Mouse (Mus musculus) kidney, embryonic 16.5 days (tissue): ENCODE measurements around the gene Gadd45g. TPM values are rescaled to one million over a fixed set of nuclear protein-coding genes. Genes with fewer than 3 reads are reported as not detected.
"Not testable (repeated sequence)": the region's sequence is repeated elsewhere in the genome, so short reads cannot be mapped to it uniquely, and the experiment has no call there.

Source experiments
- ATAC-seq: fragments of 200-750 bp; cut with Nextera tagmentation; 2 replicates; pipeline ENCODE4 v1.8.0; 2017; ENCODE audit warnings: moderate TSS enrichment; ENCODE audit not compliant: low FRiP score, low TSS enrichment
- H3K27ac ChIP-seq: fragments of 300-500 bp; sonication (generic); 2 replicates; pipeline ENCODE4 v1.5.1; 2014; ENCODE audit warnings: low read length
- H3K27me3 ChIP-seq: fragments of 300-500 bp; sonication (generic); 2 replicates; pipeline ENCODE4 v1.6.1; 2014; ENCODE audit warnings: low read length, control low read depth, mixed read lengths; ENCODE audit not compliant: insufficient read depth
- H3K36me3 ChIP-seq: fragments of 300-500 bp; sonication (generic); 2 replicates; pipeline ENCODE4 v1.6.1; 2014; ENCODE audit warnings: low read length, control low read depth, mixed read lengths; ENCODE audit not compliant: insufficient read depth
- H3K4me1 ChIP-seq: fragments of 300-500 bp; sonication (generic); 2 replicates; pipeline ENCODE4 v1.6.1; 2014; ENCODE audit warnings: low read length, control low read depth, mixed read lengths; ENCODE audit not compliant: insufficient read depth
- H3K4me2 ChIP-seq: fragments of 300-500 bp; sonication (generic); replicated peaks from 2 replicates; pipeline ENCODE4 v1.6.1; 2014; ENCODE audit warnings: low read depth, low read length
- H3K4me3 ChIP-seq: fragments of 300-500 bp; sonication (generic); 2 replicates; pipeline ENCODE4 v1.5.1; 2014; ENCODE audit warnings: mild to moderate bottlenecking, low read length
- H3K9ac ChIP-seq: fragments of 300-500 bp; sonication (generic); replicated peaks from 2 replicates; pipeline ENCODE4 v1.6.1; 2014; ENCODE audit warnings: low read length
- H3K9me3 ChIP-seq: fragments of 300-500 bp; sonication (generic); 2 replicates; pipeline ENCODE4 v1.6.1; 2016; ENCODE audit warnings: low read length, control low read depth
- WGBS: fragments of 180-500 bp; shearing (Covaris S2); extraction: QIAGEN DNeasy Blood & Tissue Kit; methylation state at CpG from one replicate; pipeline ENCODE4 v1.1.7; 2014; 5-methylcytosine and 5-hydroxymethylcytosine counted together
- polyA plus RNA-seq: library from polyadenylated mRNA; unstranded; fragments of >200 nt; fragmentation: Nextera tagmentation; extraction: Ambion mirVana; gene quantifications from 2 replicates; pipeline ENCODE4 v1.2.1, GENCODE M21; 2015

The Gadd45g gene
- polyA plus RNA-seq, 1 experiment from 2014 or later: 48.5 TPM

DNA sequence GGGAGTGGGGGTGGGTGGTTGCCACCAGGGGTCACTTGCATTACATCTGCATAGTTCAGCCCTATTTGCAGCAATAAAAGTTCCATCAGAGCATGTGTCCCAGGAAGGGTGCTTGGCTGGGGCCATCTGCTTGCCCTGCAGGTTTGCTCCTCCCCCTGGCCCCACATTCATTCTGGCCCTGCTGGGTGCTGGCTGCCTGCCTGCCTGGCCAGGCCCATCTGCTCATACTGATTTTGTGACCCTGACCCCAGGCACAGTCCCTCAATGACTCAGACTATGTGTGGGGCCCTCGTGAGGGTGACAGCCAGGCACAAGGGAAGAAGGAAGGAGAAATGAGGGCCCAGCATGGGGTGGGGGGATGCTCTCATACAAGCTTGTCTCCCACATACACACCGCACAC, 12.9 kb upstream of the Gadd45g start:
- Histone ChIP-seq H3K27ac (no peak overlapping the region), H3K9ac (no peak overlapping the region), H3K4me3 (no peak overlapping the region), H3K27me3 (no peaks in the 10 kb centered on the region), H3K4me2 (no peak overlapping the region), H3K36me3 (no peaks in the 10 kb centered on the region), H3K9me3 (no peaks in the 10 kb centered on the region), H3K4me1 (peaks cover 4% of the 10 kb centered on the region; the same call in 1 of the 2 replicates)
- ATAC-seq: peak; percentile 42; the same call in 1 of the 2 replicates
- 40% methylated on average over 2 of the region's 2 CpGs for WGBS

DNA sequence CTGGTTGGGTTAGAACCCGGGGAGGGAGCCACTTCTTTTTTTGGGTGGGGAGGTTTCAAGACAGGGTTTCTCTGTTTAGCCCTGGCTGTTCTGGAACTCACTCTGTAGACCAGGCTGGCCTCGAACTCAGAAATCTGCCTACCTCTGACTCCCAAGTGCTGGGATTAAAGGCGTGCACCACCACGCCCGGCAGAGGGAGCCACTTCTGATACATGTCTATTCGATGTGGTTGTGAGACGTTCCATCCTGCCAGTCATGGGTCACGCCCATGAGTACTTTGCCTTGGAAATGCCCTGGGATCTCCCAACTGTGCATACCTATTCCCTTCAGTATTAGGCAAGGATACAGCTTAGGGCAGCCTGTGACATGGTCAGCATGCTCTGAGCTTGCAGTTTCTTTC, 12.5 kb upstream of the Gadd45g start:
- ATAC-seq, H3K4me3 ChIP-seq, H3K4me1 ChIP-seq, H3K9ac ChIP-seq, H3K9me3 ChIP-seq, H3K27ac ChIP-seq, H3K27me3 ChIP-seq, H3K4me2 ChIP-seq, H3K36me3 ChIP-seq: not testable (repeated sequence)
- WGBS: 60% methylated on average over 8 of the region's 8 CpGs

DNA sequence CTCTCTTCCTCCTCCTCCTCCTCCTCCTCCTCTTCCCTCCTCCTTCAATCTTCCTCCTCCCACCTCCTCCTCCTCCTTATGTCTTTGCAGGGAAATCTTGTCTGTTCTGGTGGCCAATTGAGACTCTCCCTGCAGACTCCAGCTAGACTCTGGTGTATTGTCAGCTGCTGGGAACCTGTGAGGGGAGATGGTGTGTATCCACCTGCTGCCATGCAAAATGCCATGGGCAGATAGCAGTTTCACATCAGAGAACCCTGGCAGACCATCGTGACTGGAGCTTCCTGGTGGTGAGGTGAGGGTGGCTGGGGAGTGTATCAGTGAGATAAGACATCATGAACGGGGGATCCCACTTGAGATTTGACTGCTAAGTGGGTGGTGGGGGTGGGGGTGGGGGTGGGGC, 12.0 kb upstream of the Gadd45g start:
- no peaks in the 10 kb centered on the region for H3K36me3 ChIP-seq

GRCm38 (mm10) chr13:51835208-51835607, 11.3 kb upstream of the Gadd45g start:
- not testable (repeated sequence) for H3K36me3 ChIP-seq, H3K4me1 ChIP-seq, H3K9ac ChIP-seq, H3K27ac ChIP-seq, H3K4me2 ChIP-seq, H3K27me3 ChIP-seq, H3K4me3 ChIP-seq, ATAC-seq, H3K9me3 ChIP-seq
- WGBS: 79% methylated on average over 4 of the region's 4 CpGs

More for the DNA sequence above, 12.0 kb upstream of the Gadd45g start:
- H3K27me3 ChIP-seq: no peaks in the 10 kb centered on the region; the same call in 1 of the 2 replicates
- no peak overlapping the region for H3K27ac ChIP-seq
- WGBS: 63% methylated on average over 2 of the region's 2 CpGs
- H3K4me2 ChIP-seq: no peak overlapping the region
- no peak overlapping the region for H3K9ac ChIP-seq
- no peak for ATAC-seq
- H3K4me1 ChIP-seq: peaks cover 4% of the 10 kb centered on the region; the same call in 1 of the 2 replicates
- H3K4me3 ChIP-seq: no peak overlapping the region
- H3K9me3 ChIP-seq: no peaks in the 10 kb centered on the region

GRCm38 (mm10) chr13:51837402-51837801, 9.1 kb upstream of the Gadd45g start:
- 10% methylated on average over 5 of the region's 5 CpGs for WGBS
- H3K4me1 ChIP-seq: peaks cover 16% of the 10 kb centered on the region
- peaks cover 14% of the 10 kb centered on the region for H3K27me3 ChIP-seq
- H3K4me2 ChIP-seq: no peak overlapping the region
- H3K9ac ChIP-seq: no peak overlapping the region
- ATAC-seq: no peak
- H3K4me3 ChIP-seq: no peak overlapping the region
- no peaks in the 10 kb centered on the region for H3K36me3 ChIP-seq
- H3K9me3 ChIP-seq: no peaks in the 10 kb centered on the region
- no peak overlapping the region for H3K27ac ChIP-seq

DNA sequence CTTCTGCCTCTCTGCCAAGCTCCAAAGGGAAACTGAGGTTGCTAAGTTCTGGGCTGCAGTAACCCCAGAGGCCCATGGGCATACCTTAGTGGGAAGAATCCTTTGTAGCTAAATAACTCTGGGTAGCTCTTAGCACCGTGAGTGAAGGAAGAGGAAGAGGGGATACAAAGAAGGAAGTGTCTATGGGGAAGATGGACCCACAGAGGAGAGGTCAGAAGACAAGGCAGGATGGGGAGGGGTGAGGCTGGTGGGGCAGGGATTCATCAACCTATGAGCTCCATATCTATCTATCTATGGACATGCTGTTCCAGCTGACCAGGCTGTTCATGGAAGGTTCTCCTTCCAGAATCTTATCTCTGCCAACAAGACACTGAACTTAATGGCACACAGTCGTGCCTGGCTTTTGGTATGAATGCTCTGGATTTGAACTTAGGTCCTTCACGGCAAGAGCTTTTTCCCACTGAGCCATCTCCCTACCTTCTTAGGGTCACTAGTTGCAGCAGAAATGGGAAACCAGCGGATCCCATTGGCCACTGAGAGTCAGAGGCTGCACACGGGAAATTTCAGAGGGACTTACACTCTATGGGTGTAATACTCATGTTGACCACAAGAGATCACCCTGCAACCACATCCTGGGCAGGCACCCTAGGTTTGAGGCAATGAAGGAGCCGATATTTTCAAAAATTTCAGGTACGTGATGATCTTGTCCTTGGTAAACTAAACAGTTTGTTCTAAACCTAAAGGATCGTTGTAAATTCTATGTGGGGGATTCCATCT, 7.0 kb upstream of the Gadd45g start:
- Histone ChIP-seq H3K9me3 (no peaks in the 10 kb centered on the region), H3K36me3 (no peaks in the 10 kb centered on the region), H3K27ac (no peak overlapping the region), H3K4me2 (no peak overlapping the region), H3K4me1 (peaks cover 20% of the 10 kb centered on the region), H3K27me3 (peaks cover 14% of the 10 kb centered on the region), H3K9ac (no peak overlapping the region), H3K4me3 (no peak overlapping the region)
- 15% methylated on average over 8 of the region's 8 CpGs for WGBS
- ATAC-seq: 0 out of 2 replicates have a peak, but pooled peaks have one; percentile 28

GRCm38 (mm10) chr13:51840702-51841101, 5.8 kb upstream of the Gadd45g start:
- WGBS: 63% methylated on average over 6 of the region's 6 CpGs
- Histone ChIP-seq H3K27ac (no peak overlapping the region), H3K4me2 (no peak overlapping the region), H3K4me3 (no peak overlapping the region), H3K36me3 (no peaks in the 10 kb centered on the region), H3K4me1 (peaks cover 25% of the 10 kb centered on the region), H3K27me3 (peaks cover 14% of the 10 kb centered on the region), H3K9me3 (no peaks in the 10 kb centered on the region), H3K9ac (no peak overlapping the region)
- no peak for ATAC-seq

GRCm38 (mm10) chr13:51841541-51842115, 4.8 kb upstream of the Gadd45g start:
- H3K4me1 ChIP-seq: peaks cover 25% of the 10 kb centered on the region
- H3K36me3 ChIP-seq: no peaks in the 10 kb centered on the region
- no peak overlapping the region for H3K4me2 ChIP-seq
- 0 out of 2 replicates have a peak overlapping the region, but pooled peaks have one; percentile 25 for H3K9ac ChIP-seq
- H3K9me3 ChIP-seq: no peaks in the 10 kb centered on the region
- 31% methylated on average over 12 of the region's 12 CpGs for WGBS
- no peak overlapping the region for H3K4me3 ChIP-seq
- peaks cover 14% of the 10 kb centered on the region for H3K27me3 ChIP-seq
- H3K27ac ChIP-seq: no peak overlapping the region
- no peak for ATAC-seq

DNA sequence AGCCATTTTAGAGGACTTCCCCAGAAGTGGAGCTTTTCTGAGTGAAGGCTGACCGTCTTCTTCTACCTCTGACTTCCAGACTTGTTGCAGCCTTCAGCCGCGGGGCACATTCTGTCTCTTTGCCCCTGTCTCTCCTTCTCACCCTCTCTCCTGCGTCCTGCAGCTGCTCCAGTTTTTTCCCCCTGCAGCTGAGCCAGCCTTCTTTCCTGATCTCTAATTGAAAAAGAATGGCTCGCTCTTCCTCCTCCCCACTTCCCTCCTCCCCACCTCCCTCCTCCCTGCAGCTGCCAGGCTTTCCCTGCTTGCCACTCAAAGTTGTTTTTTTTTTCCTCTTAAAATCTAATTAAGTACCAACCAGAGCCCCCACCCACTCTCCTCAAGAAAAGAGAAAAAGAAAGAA, 4.3 kb upstream of the Gadd45g start:
- Histone ChIP-seq H3K27me3 (peaks cover 14% of the 10 kb centered on the region), H3K36me3 (no peaks in the 10 kb centered on the region), H3K9me3 (no peaks in the 10 kb centered on the region), H3K4me2 (peak overlapping the region; percentile 39), H3K9ac (peak overlapping the region; percentile 23; the same call in 1 of the 2 replicates), H3K27ac (no peak overlapping the region), H3K4me1 (peaks cover 25% of the 10 kb centered on the region), H3K4me3 (no peak overlapping the region; the same call in 1 of the 2 replicates)
- WGBS: 14% methylated on average over 5 of the region's 5 CpGs
- no peak for ATAC-seq

GRCm38 (mm10) chr13:51842773-51843172, 3.7 kb upstream of the Gadd45g start:
- WGBS: 9% methylated on average over 12 of the region's 12 CpGs
- H3K4me2 ChIP-seq: peak overlapping the region; percentile 39
- peaks cover 14% of the 10 kb centered on the region for H3K27me3 ChIP-seq
- H3K4me3 ChIP-seq: peak overlapping the region; percentile 10; the same call in 1 of the 2 replicates
- H3K27ac ChIP-seq: no peak overlapping the region
- H3K9ac ChIP-seq: peak overlapping the region; percentile 23
- no peaks in the 10 kb centered on the region for H3K36me3 ChIP-seq
- no peak for ATAC-seq
- peaks cover 30% of the 10 kb centered on the region for H3K4me1 ChIP-seq
- H3K9me3 ChIP-seq: no peaks in the 10 kb centered on the region
